ENCODE assay signal across 10 mouse cellular contexts in the genomic region with DNA sequence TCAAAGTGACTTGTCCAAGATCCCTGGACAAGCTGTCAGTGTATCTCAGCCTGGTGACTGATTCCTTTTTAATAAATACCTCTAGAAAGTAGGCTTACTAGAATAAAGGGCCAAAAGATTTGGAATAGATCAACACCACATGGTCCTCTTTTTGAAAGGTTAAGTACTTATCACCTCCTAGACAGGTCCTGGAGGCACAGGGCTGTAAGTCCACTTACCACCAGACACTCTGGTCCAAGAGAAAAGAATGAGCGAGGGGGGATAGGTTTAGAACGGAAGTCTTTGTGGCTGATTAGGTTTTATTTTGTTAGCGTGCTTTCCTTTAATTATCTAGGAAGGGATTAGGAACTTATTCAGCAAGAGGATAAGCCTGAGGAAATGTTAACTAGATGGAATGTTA. TPM values are rescaled to one million over a fixed set of nuclear protein-coding genes. Genes with fewer than 3 reads are reported as not detected.
A peak's percentile ranks its signal among the peaks of the same experiment; 100 is the strongest.
DNase-seq lines count a peak whose midpoint lies in the region; ATAC-seq and TF ChIP-seq lines count a peak whose summit lies in the region.
"Had no signal": no experiment of that assay in that cellular context is flagged by ENCODE, and none has a peak within 500 bp of the region (broad histone marks: within the 10 kb centered on the region; RNA-seq: fewer than 3 reads in every experiment).

No protein-coding gene starts in this region.

- peaks cover 12% of the 10 kb centered on the region for H3K4me1 ChIP-seq in heart, embryonic 16.5 days (ENCODE audit: control insufficient read depth, insufficient read depth, low read length)
- H3K4me1 ChIP-seq in embryonic facial prominence, embryonic 14.5 days (ENCODE audit: control insufficient read depth, insufficient read depth, low read length) = peaks cover 27% of the 10 kb centered on the region
- H3K4me1 ChIP-seq in hindbrain, postnatal 0 days (ENCODE audit: insufficient read depth, low read length) = peaks cover 16% of the 10 kb centered on the region
- H3K4me1 ChIP-seq in midbrain, embryonic 15.5 days = peaks cover 35% of the 10 kb centered on the region
- H3K4me1 ChIP-seq: liver, embryonic 12.5 days had no signal

- H3K36me3 ChIP-seq in heart, embryonic 16.5 days (ENCODE audit: control insufficient read depth, insufficient read depth) = 0 out of 2 replicates have a peak, but pooled peaks cover 6% of the 10 kb centered on the region
- peaks cover 24% of the 10 kb centered on the region for H3K36me3 ChIP-seq in embryonic facial prominence, embryonic 14.5 days (ENCODE audit: control insufficient read depth, insufficient read depth, low read length)
- H3K36me3 ChIP-seq in hindbrain, postnatal 0 days (ENCODE audit: insufficient read depth, low read length) = no peaks in the 10 kb centered on the region
- H3K36me3 ChIP-seq in midbrain, embryonic 15.5 days (replicated peaks) = no peaks in the 10 kb centered on the region
- H3K36me3 ChIP-seq: liver, embryonic 12.5 days had no signal

- H3K27me3 ChIP-seq in heart, embryonic 16.5 days (ENCODE audit: control insufficient read depth, insufficient read depth, low read length) = no peaks in the 10 kb centered on the region
- no peaks in the 10 kb centered on the region for H3K27me3 ChIP-seq in embryonic facial prominence, embryonic 14.5 days (replicated peaks; ENCODE audit: control insufficient read depth, insufficient read depth, low read length)
- no peaks in the 10 kb centered on the region for H3K27me3 ChIP-seq in hindbrain, postnatal 0 days (ENCODE audit: insufficient read depth, low read length)
- no peaks in the 10 kb centered on the region for H3K27me3 ChIP-seq in midbrain, embryonic 15.5 days (replicated peaks)

- no peak overlapping the region for H3K9ac ChIP-seq in heart, embryonic 16.5 days (ENCODE audit: low read length)
- peak overlapping the region; percentile 95 for H3K9ac ChIP-seq in embryonic facial prominence, embryonic 14.5 days (ENCODE audit: low read depth, low read length)
- H3K9ac ChIP-seq in hindbrain, postnatal 0 days (replicated peaks; ENCODE audit: low read length) = no peak overlapping the region
- no peak overlapping the region for H3K9ac ChIP-seq in midbrain, embryonic 15.5 days
- H3K9ac ChIP-seq: liver, embryonic 12.5 days had no signal

- intact Hi-C loops in heart, postnatal 36 days (cut with DNase I) = loop anchor here (5.0 kb wide), 1 partner anchor 76 kb away; no protein-coding TSS in a partner anchor

- H3K4me2 ChIP-seq in heart, embryonic 16.5 days (ENCODE audit: low read depth, low read length) = no peak overlapping the region; the same call in 1 of the 2 replicates
- H3K4me2 ChIP-seq in embryonic facial prominence, embryonic 14.5 days (ENCODE audit: low read depth, low read length) = peak overlapping the region; percentile 75
- peak overlapping the region; percentile 75 for H3K4me2 ChIP-seq in hindbrain, postnatal 0 days (ENCODE audit: low read depth, low read length)
- peak overlapping the region; percentile 72 for H3K4me2 ChIP-seq in midbrain, embryonic 15.5 days

- no peak for ATAC-seq in heart, embryonic 16.5 days (replicated peaks; ENCODE audit: extremely low read depth, insufficient read depth, low FRiP score)
- ATAC-seq in embryonic facial prominence, embryonic 14.5 days (ENCODE audit: low read depth) = no peak
- no peak for ATAC-seq in hindbrain, postnatal 0 days
- ATAC-seq in midbrain, embryonic 15.5 days (replicated peaks) = no peak
- ATAC-seq: liver, embryonic 12.5 days had no signal

- 55% methylated on average over 3 of the region's 3 CpGs for WGBS in heart, embryonic 16.5 days
- WGBS in embryonic facial prominence, embryonic 14.5 days = 60% methylated on average over 3 of the region's 3 CpGs
- 75% methylated on average over 3 of the region's 3 CpGs for WGBS in hindbrain, postnatal 0 days
- WGBS in midbrain, embryonic 15.5 days = 37% methylated on average over 3 of the region's 3 CpGs

- no peak for TF ChIP-seq CTCF in hindbrain, postnatal 0 days (IDR thresholded peaks at IDR 0.05; ENCODE audit: low read depth)

- H3K9me3 ChIP-seq in heart, embryonic 16.5 days (replicated peaks; ENCODE audit: control insufficient read depth, low read length) = no peaks in the 10 kb centered on the region
- no peaks in the 10 kb centered on the region for H3K9me3 ChIP-seq in embryonic facial prominence, embryonic 14.5 days (ENCODE audit: control insufficient read depth, low read length)
- no peaks in the 10 kb centered on the region for H3K9me3 ChIP-seq in hindbrain, postnatal 0 days (ENCODE audit: low read length)
- no peaks in the 10 kb centered on the region for H3K9me3 ChIP-seq in midbrain, embryonic 15.5 days
- H3K9me3 ChIP-seq: liver, embryonic 12.5 days had no signal

- peak overlapping the region; percentile 81; the same call in 1 of the 2 replicates for H3K4me3 ChIP-seq in heart, embryonic 16.5 days (ENCODE audit: low read length)
- peak overlapping the region; percentile 89 for H3K4me3 ChIP-seq in embryonic facial prominence, embryonic 14.5 days (ENCODE audit: low read depth, low read length)
- no peak overlapping the region; the same call in 1 of the 2 replicates for H3K4me3 ChIP-seq in hindbrain, postnatal 0 days (ENCODE audit: low read length)
- peak overlapping the region; percentile 96 for H3K4me3 ChIP-seq in midbrain, embryonic 15.5 days

- no peak for DNase-seq in heart, postnatal 36 days
- no peak for DNase-seq in embryonic facial prominence, embryonic 14.5 days (ENCODE audit: low spot score)
- DNase-seq in hindbrain, postnatal 0 days (ENCODE audit: low spot score) = no peak
- no peak for DNase-seq in urinary bladder, postnatal 4 days (ENCODE audit: low spot score in 2 of 2)
- no peak for DNase-seq in cerebellum, postnatal 10 days
- no peak for DNase-seq in cerebellum, adult 8-10 months
- DNase-seq: right cerebral cortex, adult 18-20 months had no signal

- H3K27ac ChIP-seq in heart, embryonic 16.5 days (ENCODE audit: low read length) = no peak overlapping the region
- peak overlapping the region; percentile 24; the same call in 1 of the 2 replicates for H3K27ac ChIP-seq in embryonic facial prominence, embryonic 14.5 days (replicated peaks; ENCODE audit: low read depth, low read length)
- no peak overlapping the region for H3K27ac ChIP-seq in hindbrain, postnatal 0 days
- no peak overlapping the region for H3K27ac ChIP-seq in midbrain, embryonic 15.5 days
- H3K27ac ChIP-seq: liver, embryonic 12.5 days had no signal

RNA-seq across cellular contexts. Expression of a gene that starts 1.7 kb away (rescaled TPM):
- 18.0 and 18.1 TPM in 2 replicates for polyA plus RNA-seq in heart, embryonic 16.5 days (2015; fragmentation: Nextera tagmentation; extraction: Ambion mirVana)
- 1 to 10 TPM; 8.0 to 8.2 TPM for total RNA-seq in heart, postnatal 36 days (2021)
- polyA plus RNA-seq in embryonic facial prominence, embryonic 14.5 days (2014; fragmentation: Nextera tagmentation; extraction: Ambion mirVana) = 63.6 and 68.5 TPM in 2 replicates
- total RNA-seq in hindbrain, postnatal 0 days (2014; rRNA removed) = 30.6 and 32.1 TPM in 2 replicates
- 48.9 and 50.0 TPM in 2 replicates for polyA plus RNA-seq in hindbrain, postnatal 0 days (2015; fragmentation: Nextera tagmentation; extraction: Ambion mirVana)
- 77.5 and 78.7 TPM in 2 replicates for polyA plus RNA-seq in midbrain, embryonic 15.5 days (2015; fragmentation: Nextera tagmentation; extraction: Ambion mirVana)
